Mouse (Mus musculus) brain, embryonic 14.5 days (tissue): Measurements from ENCODE around the gene Zfp988.
"Not testable (repeated sequence)": the region's sequence is repeated elsewhere in the genome, so short reads cannot be mapped to it uniquely, and the experiment has no call there.

Experiments
- CTCF ChIP-seq: fragments of 200-500 bp; IDR thresholded peaks from 2 replicates; pipeline ENCODE4 v1.5.1; 2012; ENCODE audit warnings: inconsistent platforms, mild to moderate bottlenecking, moderate library complexity, borderline replicate concordance; ENCODE audit not compliant: insufficient read depth, insufficient read length; ENCODE audit errors: extremely low read depth
- POLR2A ChIP-seq: fragments of 200-500 bp; IDR thresholded peaks from 2 replicates; pipeline ENCODE4 v1.6.1; 2012; ENCODE audit warnings: mild to moderate bottlenecking, inconsistent platforms, borderline replicate concordance; ENCODE audit not compliant: poor library complexity, insufficient read depth, insufficient read length, severe bottlenecking; ENCODE audit errors: extremely low read depth

DNA sequence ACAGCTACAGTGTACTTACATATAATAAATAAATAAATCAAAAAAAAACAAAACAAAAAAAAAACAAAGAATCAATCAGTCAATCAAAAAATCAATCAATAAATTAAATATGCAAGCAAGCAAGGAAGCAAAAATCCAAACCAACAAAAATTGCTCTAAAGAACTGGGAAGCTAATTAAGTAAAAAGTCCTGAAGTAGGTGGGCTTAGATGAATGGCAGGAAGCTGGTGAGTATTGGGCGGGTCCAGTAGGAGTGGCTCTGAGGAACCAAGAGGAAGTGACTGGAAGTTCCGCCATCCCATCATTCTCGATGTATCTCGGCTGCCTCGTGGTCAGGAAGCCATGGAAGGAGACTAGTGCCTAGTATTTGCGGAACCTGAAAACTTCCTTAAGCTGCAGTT is 55.5 kb downstream of the Zfp988 start, which contains the start of gene Zfp978:
- TF ChIP-seq POLR2A, CTCF: not testable (repeated sequence)
